Mouse (Mus musculus) bone marrow macrophage, adult 2 months (primary cell): ENCODE data around the gene Gm20388.

ENCODE experiments used
- CTCF ChIP-seq: IDR thresholded peaks from 2 replicates; pipeline ENCODE4 v1.5.1; 2012; ENCODE audit warnings: low read depth, mild to moderate bottlenecking, low read length, moderate library complexity
- POLR2A ChIP-seq: IDR thresholded peaks from 2 replicates; pipeline ENCODE4 v1.6.1; 2012; ENCODE audit warnings: mild to moderate bottlenecking, low read depth, low read length, borderline replicate concordance

- TF ChIP-seq CTCF (no peak), POLR2A (no peak)
Observed at GRCm38 (mm10) chr8:121436656-121437055, 1526.0 kb downstream of the Gm20388 start.
